Mouse (Mus musculus): ENCODE measurements at regions not wholly inside any gene's neighbourhood (a gene's known extent, or its start where the extent isn't known, plus 50 kb on each side); places are given as distances from the start of the nearest gene placed in this dataset.

DNA sequence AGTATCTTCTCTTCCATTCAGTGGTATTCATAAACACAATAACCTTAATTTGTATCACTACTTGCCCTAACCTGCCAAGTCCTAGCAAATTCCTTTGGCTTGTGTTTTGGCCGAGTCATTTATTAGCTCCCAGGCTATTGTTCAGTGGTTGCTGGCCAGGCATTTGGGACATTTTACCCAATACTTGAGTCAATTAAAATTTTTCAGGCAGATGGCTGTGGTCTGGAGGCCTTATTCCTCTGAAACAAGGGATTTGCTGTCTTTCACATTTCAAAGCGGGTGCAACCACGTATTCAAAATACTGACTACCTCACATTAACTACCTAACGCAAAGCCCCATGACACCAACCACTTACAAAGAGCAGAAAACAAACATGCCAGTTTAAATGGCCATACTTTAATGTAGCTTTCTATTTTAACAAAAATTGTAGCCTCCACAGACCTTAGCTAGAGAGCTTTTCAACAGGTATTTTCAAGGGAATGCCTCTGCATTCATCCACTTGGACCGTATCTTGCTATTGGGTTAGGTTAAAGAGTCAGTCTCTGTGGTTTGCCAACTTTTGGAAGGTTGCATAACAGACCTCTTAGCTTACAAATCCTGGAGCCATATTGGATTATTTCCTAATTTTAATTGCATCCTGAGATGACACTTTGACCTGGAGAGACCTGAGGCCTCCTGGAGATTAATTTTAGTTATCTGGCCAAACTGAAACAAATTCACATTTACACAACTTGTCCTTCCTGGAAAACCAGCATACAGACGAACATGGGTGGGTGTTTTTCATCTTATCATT, 224.7 kb upstream of the Fam241a start:
- no peak for DNase-seq (ENCODE audit: low spot score in 2 of 2)

DNA sequence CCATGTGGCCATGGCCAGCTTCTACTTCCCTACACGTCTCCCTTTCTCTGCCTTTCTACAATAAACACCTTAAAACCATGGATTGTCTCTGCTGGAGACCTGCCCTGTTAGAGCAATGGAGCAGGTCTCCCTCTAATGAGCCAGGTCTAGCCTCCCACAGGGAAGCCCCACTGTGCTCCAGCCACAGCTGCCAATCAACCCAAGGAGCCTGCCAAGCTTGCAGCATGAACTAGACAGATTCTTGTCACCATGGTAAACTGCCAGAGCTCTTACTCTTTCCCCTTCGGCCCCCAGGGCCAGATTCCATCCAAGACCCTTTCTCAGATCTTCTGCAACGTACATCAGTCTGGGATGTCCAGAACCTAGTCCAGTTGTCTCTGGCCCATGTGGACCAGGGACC, 217.1 kb upstream of the Fam241a start:
- DNase-seq (ENCODE audit: low spot score in 2 of 2), result no peak

DNA sequence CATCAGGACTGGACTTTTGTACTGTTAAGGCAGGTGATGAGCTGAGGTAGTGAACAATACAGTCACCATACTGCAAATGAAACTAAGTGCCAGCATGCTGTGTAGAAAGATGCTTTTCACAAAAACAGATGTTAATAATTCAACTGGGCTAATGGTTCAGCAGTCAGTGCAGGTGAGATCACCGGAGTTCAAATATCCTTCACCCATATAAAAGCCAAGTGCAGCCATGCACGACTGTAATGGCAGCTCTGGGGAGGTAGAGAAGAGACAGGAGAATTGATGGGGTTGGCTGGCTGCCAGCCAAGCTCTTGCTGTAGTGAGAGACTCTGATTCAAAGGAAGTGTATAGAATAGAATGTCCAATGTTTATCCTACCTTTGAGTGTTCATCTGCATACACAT, 214.3 kb upstream of the Fam241a start:
- no peak for DNase-seq (ENCODE audit: low spot score in 2 of 2)

DNA sequence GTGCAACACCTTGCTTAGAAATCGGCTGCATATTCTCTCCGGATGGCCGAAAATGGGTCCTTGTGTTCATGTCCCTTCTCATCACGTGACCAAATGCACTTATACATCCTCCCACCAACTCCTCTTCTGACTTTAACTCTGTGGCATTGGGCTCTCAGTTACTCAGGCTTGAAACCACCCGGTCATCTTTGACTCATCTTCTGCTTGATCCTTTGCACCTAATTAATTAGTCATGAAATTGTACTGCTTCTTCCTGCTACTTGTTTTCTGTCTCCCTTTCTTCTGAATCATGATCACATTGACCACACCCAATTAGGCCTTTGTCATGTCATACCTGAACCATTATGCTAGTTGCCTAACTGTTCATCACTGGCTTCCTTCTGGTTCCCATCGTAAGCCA, 208.4 kb upstream of the Fam241a start:
- DNase-seq (ENCODE audit: low spot score in 2 of 2), result no peak

DNA sequence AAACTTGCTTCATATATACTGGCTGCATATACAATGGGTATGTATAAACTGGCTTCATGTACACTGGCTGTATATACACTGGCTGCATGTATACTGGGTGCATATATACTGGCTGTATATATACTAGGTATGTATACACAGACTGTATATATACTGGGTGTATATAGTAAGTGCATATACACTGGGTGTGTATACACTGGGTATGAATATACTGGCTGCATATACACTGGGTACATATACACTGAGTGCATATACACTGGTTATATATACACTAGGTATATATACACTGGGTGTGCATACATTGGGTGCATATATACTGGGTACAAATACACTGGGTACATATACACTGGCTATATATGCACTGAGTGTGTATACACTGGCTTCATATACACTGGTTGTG, 196.9 kb upstream of the Fam241a start:
- no peak for DNase-seq (ENCODE audit: low spot score in 2 of 2)

DNA sequence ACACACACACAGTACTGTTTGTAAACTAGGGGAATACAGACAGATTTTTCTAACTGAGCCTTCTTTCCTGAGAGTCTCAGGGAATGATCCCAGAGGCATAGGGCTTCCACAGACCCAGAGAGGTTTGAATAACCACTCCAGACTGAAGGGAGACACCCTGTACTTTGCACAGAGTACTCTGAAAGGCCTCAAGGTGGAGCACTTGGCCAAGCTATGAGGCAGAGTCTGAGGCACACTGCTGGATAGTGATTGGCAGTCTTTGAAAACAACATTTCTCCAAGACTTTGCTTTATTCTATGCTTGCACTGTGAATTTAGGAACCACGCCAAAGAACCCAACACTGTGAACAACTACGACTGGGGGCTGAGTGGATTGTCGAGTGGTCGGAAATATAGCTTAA, 192.1 kb upstream of the Fam241a start:
- peak; percentile 15 to 33 for DNase-seq (ENCODE audit: low spot score in 2 of 2)

DNA sequence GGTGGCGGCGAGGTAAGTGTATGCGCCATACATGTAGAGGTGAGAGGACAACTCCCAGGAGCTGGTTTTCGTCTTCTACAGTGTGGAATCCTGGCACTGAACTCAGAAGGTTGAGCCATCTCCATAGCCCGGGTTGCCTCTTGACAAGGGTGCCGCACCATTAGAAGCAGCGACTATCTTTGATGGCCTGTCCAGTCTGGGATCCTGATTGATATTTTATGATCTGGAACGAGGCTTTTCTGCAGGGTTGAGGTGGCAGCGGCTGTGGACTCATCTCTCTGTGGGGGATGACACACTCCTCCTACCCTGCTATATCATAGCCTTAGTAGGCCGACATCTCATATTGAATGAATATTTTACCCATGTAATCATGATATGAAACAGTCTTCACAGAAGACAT, 191.0 kb upstream of the Fam241a start:
- DNase-seq (ENCODE audit: low spot score in 2 of 2), result no peak

DNA sequence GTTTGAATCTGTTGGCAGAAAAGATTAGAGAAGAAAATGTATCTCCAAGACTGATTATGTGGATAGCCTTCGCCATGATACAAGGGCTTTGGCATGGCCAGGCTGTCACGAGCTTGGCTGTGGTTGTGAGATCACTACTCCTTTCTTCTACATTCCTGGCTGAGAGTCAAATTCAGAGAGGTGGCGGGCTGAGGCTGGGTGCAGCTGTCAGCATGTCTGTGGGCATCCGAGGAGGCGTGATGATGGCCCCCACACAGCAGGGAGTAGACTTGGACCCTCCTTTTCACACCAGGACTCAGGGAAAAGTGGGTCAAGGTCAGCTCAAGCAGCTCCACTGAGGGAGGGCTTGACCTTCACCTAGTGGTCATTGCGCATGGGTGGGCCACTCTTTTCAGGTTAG, 186.3 kb upstream of the Fam241a start:
- no peak for DNase-seq (ENCODE audit: low spot score in 2 of 2)

DNA sequence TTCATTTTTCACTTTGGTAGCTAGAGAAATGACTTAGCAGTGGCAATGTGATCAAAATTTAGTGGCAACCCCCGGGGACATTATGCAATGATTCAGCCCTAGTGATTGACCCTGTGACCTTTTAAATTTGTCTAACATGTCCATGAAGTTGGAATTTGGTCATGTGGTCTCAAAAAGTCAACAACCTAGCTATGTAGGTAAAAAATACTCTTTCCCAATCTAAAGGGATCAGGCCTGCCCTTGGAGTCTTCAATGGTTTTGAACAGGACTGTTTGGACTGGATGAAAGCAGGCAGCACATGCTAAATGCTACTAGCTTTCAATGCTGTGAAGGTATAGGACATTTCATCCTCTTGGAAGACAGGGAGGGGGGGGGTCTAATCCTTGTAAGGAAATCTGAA, 185.3 kb upstream of the Fam241a start:
- no peak for DNase-seq (ENCODE audit: low spot score in 2 of 2)

DNA sequence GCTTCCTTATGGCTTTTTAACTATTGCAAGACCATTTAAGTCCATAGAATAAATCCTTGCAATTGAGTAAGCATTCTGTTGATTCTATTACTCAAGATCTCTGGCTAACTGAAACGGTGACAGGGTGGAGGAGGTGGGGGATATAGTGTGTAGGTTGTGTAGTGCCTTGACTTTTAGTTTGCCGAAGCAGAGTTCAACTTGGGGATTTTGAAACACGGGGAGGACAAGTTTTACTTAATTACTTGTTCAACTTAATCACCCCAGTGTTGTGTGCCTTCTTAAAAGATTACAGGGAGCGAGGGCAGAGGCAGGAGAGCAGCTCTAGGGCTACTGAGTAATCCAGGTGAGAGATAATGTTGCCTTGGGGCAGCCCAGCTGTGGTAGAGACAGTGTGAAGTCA, 171.7 kb upstream of the Fam241a start:
- no peak for DNase-seq (ENCODE audit: low spot score in 2 of 2)

DNA sequence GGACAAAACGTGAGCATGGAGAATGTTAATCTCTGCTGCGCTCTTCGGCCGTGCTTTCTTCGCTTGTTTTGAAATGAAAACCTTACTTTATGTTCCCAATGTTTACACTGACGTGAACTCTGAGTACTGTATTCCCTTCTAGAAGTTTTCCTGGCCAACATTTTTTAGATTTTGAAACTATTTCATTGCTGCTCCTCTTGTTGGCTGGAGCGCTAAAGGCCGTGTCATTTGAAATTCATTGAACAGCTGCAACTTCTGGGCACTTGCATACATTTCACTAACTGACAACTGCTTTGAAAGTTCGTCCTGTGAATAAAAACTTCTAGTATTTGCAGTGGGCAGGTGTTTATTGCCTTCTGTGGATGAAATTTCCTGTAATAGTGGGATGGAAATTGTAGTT, 157.9 kb upstream of the Fam241a start:
- no peak for DNase-seq (ENCODE audit: low spot score in 2 of 2)

DNA sequence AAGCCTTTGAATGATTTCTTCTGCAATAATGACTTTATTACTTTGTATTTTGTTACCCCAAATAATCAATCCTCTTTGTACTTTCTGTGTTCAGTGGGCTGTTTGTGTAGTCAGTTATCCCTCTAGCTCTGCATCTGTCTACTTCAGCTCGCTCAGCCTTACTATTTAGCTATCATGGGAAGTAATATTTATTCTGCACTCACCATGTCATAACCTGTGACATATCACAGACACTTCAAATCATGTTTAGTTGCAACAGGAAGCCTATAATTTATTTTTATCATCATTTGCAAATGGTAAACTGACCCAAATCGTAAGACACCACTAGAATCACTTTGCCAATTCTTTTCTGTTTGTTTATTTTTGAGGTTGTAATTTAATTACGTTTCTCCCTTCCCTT, 147.6 kb upstream of the Fam241a start:
- no peak for DNase-seq (ENCODE audit: low spot score in 2 of 2)

DNA sequence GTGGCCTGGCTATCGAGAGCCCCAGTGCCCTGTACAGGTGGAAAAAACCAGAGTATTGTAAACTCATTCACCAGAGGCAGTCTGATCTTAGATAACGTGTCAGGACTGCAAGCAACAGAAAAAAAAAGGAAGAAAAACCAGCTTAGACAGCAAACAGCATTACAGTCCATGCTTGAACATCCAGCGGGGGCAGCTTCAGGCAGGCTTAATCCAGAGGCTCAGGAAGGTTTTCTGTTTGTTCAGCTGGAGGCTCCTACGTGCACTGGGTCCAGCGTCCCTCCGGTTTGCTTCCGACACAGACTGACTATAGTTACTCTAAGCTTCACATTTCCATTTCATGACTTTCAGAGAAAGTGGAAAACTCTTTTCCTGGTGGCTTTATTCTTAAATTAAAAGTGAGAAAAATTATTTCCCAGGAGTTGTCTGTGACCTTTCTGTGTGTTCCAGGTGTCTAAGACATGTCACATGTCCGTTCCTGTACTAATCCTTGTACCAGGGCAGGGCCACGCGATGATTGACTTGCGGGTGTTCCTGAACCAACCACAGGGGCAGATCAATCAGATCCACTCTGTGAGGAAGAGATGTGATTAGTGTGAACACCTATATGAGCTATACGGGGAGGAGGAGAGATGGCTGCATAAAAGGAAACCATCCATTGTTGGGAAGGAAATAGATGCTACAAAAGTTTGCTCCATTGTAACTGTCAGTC, 144.4 kb upstream of the Fam241a start:
- no peak for DNase-seq (ENCODE audit: low spot score in 2 of 2)

DNA sequence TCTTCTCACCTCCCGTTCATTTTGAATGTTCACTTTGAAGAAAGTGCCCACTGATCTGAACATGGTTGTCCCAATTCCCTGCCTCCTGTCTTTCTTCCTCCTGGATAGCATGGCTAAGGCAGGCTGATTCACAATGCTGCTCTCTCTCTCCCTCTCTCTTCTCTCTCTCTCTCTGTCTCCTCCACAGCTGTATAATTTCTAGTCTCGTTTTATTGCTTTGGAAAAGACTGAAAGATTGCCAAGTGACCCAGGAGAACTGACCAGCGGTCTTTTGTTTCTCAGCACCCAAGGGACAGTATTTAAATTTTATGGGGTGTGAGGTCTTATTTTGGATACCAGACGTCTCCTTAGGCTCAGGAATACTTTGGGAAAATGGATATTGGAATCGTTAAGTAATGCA, 143.1 kb upstream of the Fam241a start:
- no peak for DNase-seq (ENCODE audit: low spot score in 2 of 2)

DNA sequence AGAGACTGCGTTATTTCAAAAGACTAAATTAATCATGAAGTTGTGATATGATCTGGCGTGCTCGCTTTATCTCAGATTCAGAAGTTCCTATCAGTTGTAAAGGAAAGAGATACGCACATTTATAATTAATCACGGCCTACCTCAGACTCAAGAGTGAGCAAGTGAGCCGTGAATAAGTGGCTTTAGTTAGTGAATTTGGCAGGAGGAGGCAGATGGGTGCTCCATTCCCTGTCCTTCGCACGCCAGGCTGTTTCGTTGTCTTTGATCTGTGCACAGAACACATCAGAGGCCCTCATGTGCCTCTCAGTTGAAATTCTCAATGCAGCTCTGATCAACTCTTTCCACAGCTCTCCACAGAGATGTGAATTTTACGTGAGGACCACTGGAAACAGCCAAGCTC, 140.4 kb upstream of the Fam241a start:
- no peak for DNase-seq (ENCODE audit: low spot score in 2 of 2)

DNA sequence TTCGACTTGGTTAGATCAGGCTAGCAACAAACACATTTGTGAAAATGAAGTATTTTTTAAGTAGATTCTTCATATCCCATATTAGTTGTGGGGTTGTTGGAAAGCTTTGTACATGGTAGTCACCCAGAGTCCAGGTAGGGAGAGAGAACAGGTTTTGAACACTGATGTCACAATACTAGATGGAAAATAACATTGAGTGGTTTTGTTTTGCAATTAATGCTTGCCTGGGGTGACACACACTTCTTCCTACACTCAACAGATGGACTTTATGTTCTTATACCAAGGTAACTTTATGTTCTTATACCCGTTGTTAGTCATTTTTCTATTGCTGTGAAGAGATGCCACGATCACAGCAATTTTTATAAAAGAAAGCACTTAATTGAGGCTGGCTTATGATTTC, 134.2 kb upstream of the Fam241a start:
- no peak for DNase-seq (ENCODE audit: low spot score in 2 of 2)

DNA sequence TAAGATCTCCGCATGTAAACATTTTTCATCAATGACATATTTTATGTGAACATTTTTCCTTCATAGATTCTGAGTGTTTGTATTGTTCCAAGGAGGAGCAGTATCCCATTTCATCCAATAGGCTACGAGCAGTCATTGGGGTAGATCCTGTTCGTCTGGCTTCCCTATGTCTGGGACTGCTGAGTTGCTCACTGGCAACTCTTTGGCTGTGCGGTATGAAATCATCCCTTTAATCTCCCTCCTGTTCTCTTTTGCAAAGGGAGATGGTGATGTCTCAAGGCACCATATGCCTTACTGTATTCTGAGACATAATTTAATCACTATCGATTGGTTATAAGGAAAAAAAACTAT, 133.4 kb upstream of the Fam241a start:
- DNase-seq (ENCODE audit: low spot score in 2 of 2), result no peak

DNA sequence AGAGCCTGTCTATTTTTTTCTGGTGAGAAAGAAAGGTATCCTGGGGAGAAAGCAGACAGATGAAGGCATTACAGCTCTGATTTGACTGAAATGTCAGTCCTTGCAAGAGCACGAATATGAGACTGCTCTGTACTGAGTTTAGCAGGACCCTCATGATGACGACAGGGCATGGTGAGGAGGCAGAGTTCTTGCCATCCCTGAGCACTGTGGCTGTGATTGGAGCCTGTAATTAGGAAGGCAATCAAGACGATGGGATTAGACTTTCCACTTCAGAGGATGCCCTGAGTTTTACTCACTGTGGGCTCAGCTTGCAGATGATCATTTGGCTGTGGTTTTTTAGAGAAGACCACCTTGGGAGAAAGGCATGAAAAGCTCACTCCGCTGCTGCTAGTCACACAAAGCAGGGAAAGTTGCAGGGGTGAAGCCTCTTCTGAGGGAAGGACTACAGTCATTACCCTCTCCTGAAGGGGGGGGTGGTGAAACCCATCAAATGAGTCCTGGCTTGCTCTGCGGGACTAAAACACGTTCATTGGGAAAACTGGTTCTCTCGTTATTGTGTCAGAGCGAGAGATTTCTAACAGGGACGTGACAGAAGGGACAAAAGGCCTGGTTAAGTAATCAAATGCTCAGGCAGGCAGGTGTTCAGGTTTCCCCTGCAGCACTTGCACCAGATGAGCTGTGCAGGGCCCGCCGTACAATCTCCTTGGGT, 132.9 kb upstream of the Fam241a start:
- DNase-seq (ENCODE audit: low spot score in 2 of 2), result no peak

DNA sequence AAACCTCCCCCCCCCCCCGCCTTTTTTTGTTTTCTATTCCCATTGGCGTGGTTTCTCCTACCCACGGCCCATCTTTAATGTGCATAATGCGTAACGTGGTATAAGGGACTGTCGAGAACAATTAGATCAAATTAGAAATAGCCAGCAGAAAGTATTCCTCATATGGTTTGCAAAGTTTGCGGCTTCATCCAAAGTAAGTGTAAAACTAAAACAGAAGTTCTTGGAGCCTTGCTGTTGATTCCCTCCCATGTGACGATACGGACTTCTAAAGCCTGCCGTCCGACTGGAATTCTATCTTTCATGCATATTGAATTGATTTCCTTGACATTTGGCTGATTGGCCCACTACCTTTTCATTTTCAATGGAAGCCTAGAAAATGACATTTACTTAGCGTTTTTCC, 128.7 kb upstream of the Fam241a start:
- no peak for DNase-seq (ENCODE audit: low spot score in 2 of 2)

DNA sequence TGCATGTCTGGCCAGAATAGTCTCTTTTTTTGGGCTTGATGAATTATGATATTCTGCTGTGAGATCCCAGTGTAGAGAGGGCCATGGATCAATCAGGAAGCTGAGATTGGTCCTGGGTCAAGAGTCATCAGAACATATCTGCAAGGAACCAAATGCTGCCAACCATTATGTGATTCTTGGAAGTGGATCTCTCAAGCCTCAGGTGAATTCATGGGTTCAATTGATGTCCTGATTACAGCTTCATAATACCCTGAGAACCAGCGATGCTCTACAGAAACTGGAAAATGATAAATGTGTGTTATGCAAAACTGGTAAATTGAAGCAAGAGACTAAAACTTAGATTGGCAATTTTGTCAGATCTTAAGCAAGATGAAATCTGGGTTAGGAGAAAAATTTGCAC, 118.8 kb upstream of the Fam241a start:
- no peak for DNase-seq (ENCODE audit: low spot score in 2 of 2)

DNA sequence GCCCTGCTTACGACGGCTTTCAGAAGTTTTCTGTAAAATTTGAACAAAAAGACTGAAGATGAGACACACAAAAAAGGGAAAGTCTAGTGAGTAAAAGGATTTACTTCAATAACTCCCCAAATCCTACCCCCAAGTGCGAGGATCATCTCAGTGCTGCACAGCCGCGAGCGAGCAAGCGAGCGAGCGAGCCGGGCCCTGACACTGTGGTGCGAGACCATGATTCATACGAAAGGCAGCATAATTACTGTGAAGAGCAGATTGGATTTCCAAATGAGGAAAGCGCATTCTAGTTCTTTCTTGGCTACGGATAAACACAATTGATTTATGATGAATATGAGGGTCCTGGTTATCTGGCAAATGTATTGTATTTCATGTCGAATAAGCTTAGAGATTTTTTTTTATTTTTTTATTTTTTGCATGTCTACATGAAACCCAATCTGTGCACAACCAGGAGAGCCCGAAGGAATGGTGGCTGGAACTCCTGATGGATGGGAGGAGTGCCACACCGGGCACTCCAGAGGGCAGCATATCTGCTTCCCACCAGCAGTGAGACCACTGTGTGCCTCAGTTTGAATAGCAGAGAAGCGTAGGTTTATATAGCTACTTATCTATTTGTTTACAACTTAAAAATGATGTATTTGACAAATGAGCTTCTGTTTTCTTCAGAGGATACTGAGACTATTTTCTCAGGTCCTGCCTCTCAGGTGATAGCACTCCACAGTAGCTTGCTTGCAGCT, 106.9 kb upstream of the Fam241a start:
- DNase-seq (ENCODE audit: low spot score in 2 of 2), result no peak

DNA sequence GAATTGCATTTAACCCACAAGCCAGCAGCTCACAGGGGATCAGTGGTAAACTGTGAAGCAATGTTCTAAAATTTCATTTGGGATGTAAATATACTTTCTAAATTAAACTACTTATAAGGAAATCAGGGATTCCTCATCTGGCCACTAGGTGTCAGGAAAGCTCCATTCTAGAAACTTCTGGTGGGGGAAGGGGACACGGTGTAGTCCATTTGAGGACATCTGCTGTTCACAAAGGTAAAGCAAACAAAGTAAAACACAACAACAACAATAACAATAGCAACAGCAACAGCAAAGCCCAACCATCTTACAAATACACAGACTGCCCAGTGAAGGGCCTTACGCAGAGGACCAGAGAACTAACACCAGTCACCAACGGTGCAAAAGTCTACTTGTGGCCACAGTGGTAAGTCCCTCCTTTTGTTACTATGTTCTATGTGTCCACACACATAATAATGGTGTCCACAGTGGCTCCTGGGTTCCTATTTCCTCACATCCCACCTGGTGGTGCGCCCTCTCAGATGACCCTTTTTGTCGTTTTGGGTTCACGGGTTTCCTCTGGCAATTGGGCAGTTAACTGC, 105.9 kb upstream of the Fam241a start:
- peak in 1 of 2 experiments; percentile 17 for DNase-seq (ENCODE audit: low spot score in 2 of 2)
